Mouse (Mus musculus) urinary bladder, adult 18-20 months (tissue): Measurements from ENCODE around the gene Olfr1000.
"Not testable (repeated sequence)": the region's sequence is repeated elsewhere in the genome, so short reads cannot be mapped to it uniquely, and the experiment has no call there.

Source experiments
- DNase-seq, 2 experiments: peaks; one replicate each; pipeline ENCODE4 v3.0.0; 2022; ENCODE audit warnings: low spot score in 2 of 2, mixed read lengths in 2 of 2

Gene Olfr1000

GRCm38 (mm10) chr2:85611803-85612202 is at the start of gene Olfr1000:
Gene Olfr1000, minus strand, starts transcription at chr2:85611903.
- DNase-seq, result no peak

GRCm38 (mm10) chr2:85650604-85651003 is 38.9 kb upstream of the Olfr1000 start, which contains the start of gene Olfr1002:
Gene Olfr1002, minus strand, starts transcription at chr2:85650704.
- DNase-seq, result no peak

- not testable (repeated sequence) for DNase-seq
These were observed 23.1 kb downstream of the Olfr1000 start, which contains the start of gene Olfr998 for GRCm38 (mm10) chr2:85588648-85589047. Gene Olfr998, plus strand, starts transcription at chr2:85588948.

GRCm38 (mm10) chr2:85578915-85579314 is 32.8 kb downstream of the Olfr1000 start, which contains the start of gene Olfr996:
Gene Olfr996, plus strand, starts transcription at chr2:85579215.
- no peak for DNase-seq

- no peak for DNase-seq
These were observed 50.5 kb downstream of the Olfr1000 start for GRCm38 (mm10) chr2:85561187-85561586.

- DNase-seq, result no peak
These were observed 51.5 kb downstream of the Olfr1000 start for GRCm38 (mm10) chr2:85560226-85560625.
